Mouse (Mus musculus) cerebellum, adult 11-12 months (tissue): ENCODE measurements around the gene Entpd1.
"Not testable (repeated sequence)": the region's sequence is repeated elsewhere in the genome, so short reads cannot be mapped to it uniquely, and the experiment has no call there.

ENCODE experiments used
- DNase-seq: peaks from one replicate; pipeline ENCODE4 v3.0.0; 2022

Gene Entpd1

GRCm38 (mm10) chr19:40611830-40612506 lies at the start of gene Entpd1, which contains the start of gene Tctn3:
Gene Entpd1 (plus strand): TSS chr19:40612366.
Gene Tctn3 (minus strand): TSS chr19:40612233.
- DNase-seq: peak; percentile 97

DNA sequence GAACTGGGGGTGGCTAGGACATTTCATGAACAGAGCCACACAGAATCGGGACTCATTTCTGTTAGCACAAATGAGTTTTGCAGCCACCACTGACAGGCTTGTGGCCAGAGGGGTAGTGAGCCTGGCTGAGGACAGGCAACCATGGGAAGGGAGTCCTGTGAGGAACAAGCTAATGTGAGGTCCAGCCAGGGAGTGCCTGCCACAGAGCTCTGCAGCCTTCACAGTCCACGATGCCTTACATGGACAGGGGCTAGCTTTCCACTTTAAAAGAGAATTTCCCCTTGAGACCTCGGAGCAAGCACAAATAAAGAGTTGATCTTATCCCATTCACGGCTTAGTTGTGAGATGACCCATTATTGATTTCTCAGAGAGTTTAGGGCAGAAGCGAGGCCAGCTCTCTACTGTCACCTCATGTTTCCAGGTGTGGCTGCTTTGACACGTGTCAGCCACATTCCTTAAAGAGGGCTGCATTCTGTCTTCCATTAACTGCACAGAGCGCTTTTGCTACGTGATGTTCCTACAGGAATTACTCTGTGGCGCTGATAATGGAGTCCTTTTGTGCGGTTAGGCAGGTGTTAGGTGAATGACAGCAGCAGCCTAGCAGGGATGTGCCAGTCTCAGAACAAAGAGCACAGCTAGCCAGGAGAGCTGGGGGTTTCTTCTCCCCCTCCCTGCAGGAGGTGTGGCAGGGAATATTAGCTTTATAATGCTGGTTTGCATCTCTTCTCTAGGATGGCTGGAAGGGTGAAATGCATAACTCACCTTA lies 48.1 kb upstream of the Entpd1 start:
- DNase-seq: no peak

DNA sequence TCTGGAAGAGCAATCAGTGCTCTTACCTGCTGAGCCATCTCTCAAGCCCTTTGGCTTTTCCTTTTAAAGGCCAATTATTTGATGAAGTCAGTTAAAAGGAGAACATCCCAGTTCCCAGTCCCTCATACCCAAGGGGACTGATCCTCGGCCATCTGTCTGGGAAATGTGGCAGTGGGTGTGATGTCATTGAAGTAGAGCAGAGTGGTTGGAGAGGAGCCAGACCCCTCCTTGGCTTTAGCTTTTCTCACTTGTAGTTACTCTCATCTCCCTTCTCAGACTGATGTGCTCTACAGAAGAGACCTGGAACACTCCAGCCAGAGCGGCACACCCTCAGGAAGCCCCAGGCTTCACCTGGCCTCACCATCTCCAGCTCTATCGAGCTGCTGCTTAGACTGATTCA lies 44.5 kb upstream of the Entpd1 start:
- peak; percentile 34 for DNase-seq

DNA sequence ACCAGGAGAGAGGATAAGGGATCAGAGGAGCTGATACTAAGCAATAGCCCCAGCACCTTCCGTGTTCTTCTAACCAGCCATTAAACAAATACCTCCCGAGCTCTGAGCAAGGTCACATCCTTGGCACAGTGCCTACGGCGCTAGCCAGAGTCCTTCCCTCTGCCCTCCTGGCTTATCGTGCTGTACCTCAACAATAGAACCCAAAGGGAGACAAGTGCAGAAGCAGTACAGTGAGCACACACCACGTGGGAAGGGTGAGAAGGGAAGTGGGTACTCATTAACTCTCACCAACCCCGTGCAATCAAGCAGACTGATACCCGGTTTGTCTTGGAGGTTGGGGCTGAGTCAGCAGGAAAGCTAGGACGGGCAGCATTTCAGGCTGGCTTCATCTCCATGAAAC lies 41.4 kb upstream of the Entpd1 start:
- no peak for DNase-seq

DNA sequence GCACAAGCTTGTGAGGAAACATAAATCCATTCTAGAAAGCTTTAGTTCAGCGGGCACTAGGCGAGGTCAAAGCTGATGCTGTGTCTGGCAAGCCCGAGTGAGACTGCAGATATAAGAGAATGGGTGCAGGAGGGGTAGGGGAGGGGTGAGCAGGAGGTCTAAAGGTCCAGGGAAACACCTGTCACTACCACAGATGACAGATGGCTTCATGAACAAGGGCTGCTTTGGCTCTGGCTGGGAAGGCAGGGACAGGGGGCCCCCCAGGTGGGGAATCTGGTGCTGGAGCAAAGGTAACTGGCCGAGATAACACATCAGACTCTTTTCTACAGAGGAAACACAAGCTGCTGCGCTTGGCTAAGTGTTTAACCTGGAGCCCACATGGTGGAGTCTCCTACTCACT lies 36.7 kb upstream of the Entpd1 start:
- DNase-seq: peak; percentile 73

DNA sequence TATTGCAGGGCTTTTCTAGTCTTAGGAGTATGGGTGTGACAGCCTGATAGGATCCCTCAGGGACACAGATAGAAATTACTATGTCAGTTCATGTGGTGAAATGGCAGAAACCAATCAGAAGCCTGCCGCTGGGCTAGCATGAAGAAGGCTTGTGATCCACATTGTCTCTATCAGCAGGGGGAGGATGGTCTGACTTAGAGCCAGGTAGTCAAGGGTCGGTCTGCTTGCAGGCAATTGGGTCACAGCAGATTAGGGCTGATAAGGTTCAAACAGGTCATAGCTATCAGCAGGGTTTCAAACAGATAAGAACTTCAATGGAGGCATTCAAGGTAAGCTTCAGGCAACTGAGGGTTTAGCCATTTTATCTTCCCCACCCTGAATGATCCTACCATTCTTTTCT lies 31.3 kb upstream of the Entpd1 start:
- DNase-seq: no peak

DNA sequence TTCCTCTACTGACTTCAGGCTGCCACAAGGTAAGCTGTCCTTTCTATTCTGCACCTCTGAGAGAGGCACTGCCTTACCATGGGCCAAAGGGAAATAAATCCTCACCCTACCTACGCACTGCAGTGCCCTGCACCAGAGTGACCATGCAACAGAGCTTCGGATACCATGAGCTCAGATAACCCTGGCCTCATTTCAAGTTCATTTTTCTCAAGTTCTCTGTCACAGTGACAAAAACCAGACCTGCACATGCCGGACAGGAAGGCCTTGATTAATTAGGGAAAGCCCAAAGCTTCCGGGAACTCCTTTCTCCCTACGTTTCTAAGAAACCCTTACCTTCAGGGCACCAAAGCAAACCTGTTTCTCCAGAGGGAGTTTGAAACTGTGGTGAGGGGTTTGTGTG lies 30.5 kb upstream of the Entpd1 start:
- no peak for DNase-seq

DNA sequence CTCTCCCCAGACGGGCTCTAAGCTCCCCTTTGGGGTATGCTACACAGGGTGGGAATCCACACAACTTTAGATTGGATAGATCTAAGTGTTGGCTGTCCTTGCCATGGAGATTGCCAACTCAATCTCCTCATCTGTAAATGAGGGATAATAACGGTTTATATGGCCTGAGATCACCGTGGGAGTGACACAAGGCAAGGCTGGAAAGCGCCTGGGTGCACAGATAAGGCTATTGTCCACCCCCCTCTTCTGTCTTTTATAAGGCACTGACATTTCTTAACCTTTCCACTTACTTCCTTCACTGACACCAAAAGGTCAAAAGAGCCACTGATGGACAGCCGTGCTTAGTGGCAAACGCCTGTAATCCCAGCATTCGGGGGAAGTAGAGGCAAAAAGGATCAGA lies 25.3 kb upstream of the Entpd1 start:
- no peak for DNase-seq

DNA sequence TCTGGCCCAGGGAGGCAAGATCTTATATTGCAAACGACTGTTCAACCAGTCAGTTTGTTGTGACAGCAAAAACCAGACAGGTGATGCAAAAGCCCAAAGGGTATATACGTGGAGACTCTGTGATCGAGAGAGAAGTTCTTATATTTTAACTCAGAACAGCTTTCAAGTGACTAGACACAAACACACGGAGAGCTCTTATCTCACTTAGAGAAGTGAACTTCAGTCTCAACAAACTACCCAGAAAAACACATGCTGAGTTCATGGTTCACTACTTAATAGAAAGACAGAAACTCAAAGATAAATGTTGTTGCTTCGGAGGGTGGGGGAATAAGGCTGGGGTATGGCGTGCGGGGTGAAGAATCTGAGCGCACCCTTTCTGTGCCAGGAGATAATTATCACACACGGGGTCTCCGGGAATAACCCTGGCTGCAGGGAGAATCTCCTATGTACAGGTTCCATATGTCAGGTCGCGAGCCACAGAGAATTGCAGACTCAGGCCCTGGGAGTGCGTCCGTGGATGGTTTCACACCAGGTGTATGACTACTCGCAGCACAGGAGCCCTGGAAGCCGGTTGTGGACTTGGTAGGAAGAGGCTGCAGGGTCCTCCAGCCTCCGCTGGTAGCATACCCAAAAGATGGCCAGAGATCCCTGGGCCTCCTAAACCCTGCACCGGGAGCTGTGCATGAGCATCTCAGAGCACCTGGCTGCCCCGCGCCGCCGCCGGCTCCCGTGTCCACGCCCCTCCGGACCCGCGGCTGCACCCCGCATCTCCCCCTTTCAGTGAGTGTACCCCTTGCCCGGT lies 24.5 kb upstream of the Entpd1 start:
- DNase-seq: no peak

DNA sequence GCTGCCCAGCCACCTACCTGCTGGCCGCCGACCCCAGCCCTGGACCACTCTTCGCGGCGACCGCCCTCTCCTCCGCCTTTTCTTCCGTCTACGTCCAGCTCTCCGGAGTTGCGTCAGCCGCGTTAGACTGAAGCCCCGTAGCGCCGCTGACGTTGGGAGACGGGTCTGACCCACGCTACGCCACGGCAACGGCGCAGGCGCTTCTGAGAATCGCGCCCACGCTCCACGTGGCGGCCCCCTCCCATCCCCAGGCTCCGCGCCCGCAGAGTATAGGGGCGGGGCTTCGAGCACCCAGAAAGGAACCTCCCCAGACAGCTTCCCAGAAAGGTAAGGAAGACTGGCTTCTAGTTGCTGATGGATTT lies 23.9 kb upstream of the Entpd1 start, which contains the start of gene Aldh18a1:
Gene Aldh18a1, minus strand, starts transcription at position 171 of the 362 bp plus-strand sequence.
- peak; percentile 90 for DNase-seq

DNA sequence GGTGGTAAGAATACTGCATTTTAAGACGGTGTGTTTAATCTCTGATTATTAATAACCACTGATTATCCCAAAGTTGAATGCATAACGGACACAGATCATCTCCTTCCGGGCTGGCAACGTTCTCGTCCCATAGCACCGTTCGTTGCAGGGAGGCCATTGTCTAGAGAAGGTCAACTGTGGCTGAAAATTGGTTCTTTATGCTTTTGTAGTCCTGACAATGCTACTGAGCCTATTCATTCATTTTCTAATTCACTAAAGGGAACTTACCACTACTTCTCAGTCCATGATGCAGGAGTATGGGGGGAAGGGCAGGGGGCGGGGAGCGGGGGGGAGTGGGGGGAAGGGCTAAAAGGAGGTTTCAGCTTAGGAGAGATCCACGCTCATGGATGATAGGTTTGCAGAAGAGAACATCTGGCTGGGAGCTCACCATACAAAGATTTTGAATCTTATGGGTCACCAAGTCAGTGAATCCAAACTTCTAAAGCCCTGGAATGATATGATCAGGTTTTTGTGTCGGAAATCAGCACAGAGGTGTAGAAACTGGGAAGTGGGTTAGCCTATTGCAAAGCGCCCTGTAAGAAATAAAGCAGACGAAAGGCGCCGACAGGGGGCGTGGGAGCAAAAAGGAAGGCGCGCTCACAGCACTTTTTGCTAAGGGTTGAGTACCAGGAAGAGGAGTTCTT lies 23.2 kb upstream of the Entpd1 start:
- peak; percentile 73 for DNase-seq

DNA sequence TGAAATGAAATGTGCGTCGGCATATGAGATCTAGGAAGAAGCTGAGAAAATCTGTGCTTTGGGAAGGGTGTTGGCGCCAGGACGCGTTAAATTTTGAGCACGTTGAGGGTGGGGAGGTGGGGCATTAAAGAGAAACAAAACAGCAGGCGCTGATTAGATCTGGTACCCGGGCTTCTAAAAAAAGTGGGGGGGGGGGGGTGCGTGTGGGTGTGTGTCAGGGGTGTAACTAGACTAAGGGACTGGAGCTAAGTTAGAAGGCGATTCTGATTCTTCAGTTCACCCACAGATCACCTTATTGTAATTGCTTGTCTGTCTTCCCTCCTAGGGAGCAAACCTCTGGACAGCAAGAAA lies 22.7 kb upstream of the Entpd1 start:
- DNase-seq: no peak

- DNase-seq: no peak
Measured at GRCm38 (mm10) chr19:40595231-40595630, 16.9 kb upstream of the Entpd1 start.

- DNase-seq: no peak
Measured at GRCm38 (mm10) chr19:40595831-40596230, 16.3 kb upstream of the Entpd1 start.

- not testable (repeated sequence) for DNase-seq
Measured at GRCm38 (mm10) chr19:40600846-40601245, 11.3 kb upstream of the Entpd1 start.

GRCm38 (mm10) chr19:40601870-40602269 lies 10.3 kb upstream of the Entpd1 start:
- no peak for DNase-seq

- no peak for DNase-seq
Measured at GRCm38 (mm10) chr19:40605189-40605588, 7.0 kb upstream of the Entpd1 start.

- DNase-seq: no peak
Measured at GRCm38 (mm10) chr19:40607676-40608075, 4.5 kb upstream of the Entpd1 start.

DNA sequence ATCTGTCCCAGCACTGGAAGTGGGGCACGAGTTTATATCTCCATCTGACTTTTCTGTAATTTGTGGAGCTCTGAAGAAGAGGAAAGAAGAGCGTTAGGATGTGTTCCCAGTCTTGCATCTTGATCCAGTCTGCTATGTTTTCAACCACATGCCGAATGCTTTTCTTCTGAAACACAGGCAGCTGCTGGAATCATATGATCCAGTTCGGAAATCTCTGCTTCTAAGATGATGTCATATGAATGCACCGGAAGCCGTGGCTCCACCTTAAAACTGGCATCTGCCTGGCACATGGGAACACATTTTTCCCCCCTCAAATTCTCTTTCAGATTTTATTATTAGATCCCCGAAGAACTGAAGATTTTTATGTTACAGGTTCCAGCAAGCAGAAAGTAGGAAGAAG lies 2.6 kb downstream of the Entpd1 start:
- DNase-seq: no peak

DNA sequence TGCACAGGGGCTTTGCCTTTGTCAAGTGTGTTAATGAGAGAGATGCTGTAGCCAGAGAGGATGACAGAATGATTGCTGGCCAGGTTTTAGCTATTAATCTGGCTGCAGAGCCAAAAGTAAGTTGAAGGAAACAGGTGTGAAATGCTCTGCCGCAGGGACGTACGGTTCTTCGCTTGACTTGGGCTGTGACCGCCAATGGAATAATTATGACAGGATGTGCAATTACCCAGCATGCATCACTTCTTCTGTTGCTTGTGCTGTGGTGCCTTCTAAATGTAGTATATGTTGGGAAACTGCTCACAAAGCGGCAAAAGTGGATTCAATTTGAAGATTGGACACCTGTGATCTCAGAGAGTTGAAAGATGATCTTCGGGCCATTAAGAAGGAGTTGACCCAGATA lies 3.9 kb downstream of the Entpd1 start:
- DNase-seq: no peak

DNA sequence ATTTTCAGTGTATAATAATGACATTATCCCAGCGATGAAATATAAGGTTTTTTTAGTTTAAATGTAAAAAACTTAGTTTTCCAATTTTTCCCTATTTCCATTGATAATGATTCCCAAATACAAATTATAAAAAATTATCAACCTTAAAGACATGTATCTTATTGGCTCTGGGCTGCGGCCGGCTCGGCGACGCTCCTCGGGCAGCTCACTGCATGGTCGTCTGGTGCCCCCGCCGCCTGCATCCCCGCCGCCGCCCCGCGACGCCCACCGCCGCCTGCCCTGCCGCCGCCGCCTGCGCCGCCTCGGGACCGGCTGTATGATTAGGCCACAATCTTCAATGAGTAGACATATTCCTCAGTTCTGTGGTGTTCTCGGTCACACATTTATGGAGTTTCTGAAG lies 9.4 kb downstream of the Entpd1 start:
- not testable (repeated sequence) for DNase-seq

- no peak for DNase-seq
Measured at GRCm38 (mm10) chr19:40625935-40626334, 13.8 kb downstream of the Entpd1 start.

DNA sequence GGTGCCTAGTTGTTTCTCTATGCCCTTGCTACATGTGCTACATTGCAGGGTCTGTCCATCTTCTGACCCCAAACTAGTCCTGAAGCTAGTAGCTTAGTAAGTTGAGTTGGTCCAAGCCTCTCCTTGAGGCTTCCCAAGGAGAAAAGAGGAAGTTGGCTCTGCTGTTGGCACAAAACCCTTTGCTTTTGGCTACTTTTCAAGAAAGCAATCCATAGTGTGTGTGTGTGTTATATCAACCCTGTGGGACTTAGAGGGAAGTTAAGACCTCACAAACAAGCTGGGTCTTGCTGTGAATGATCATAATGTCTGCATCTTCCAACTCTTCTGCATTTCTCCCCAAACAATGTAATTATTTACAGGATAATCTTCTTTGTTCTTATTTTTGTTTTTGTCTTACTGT lies 16.8 kb downstream of the Entpd1 start:
- no peak for DNase-seq
